22 mouse cellular contexts compared by ENCODE assay signal in the genomic region with DNA sequence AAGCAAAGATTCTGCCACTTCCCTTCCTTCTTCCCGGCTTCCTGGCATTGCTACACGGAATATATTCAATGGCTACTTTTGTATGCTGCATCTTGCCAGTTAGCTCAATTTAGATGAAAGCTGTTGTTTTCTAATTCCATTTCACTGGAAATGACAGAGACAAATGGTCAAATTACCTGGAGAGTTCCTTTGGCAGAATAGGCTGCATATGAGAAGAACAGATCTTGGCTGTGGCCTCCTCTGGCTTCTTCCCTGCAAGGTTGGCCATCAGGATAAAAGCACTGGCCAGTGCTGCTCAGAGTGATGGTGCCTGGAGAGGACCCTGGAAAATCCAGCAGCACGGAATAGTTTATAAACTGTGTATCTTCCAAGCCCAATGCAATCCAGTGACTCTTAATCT.
A peak's percentile ranks its signal among the peaks of the same experiment; 100 is the strongest.
DNase-seq lines count a peak whose midpoint lies in the region; TF ChIP-seq lines count a peak whose summit lies in the region.
"Had no signal": no experiment of that assay in that cellular context is flagged by ENCODE, and none has a peak within 500 bp of the region (broad histone marks: within the 10 kb centered on the region; RNA-seq: fewer than 3 reads in every experiment).

No protein-coding gene starts in this region.

- intact Hi-C loops in gastrocnemius, adult 2 months (cut with DNase I), result no loop called here

- no peak for TF ChIP-seq CTCF in gastrocnemius, adult 2 months (IDR thresholded peaks at IDR 0.05)

- DNase-seq in gastrocnemius, adult 2 months, result peak; percentile 25
- DNase-seq in gastrocnemius, adult 18-20 months (ENCODE audit: low spot score), result no peak
- DNase-seq in cerebellum, adult 9-10 months, result peak; percentile 46
- DNase-seq in gastrocnemius, postnatal 10 days, result peak; percentile 5
- no peak for DNase-seq in thymus, postnatal 36 days
- no peak for DNase-seq in layer of hippocampus, adult 11-12 months (ENCODE audit: low spot score)
- no peak for DNase-seq in retina, postnatal 1 day
- DNase-seq: adrenal gland, postnatal 25 days; kidney, adult 2 months; lung, embryonic 14.5 days; midbrain, embryonic 14.5 days; right cerebral cortex, adult 18-20 months; thymus, adult 2 months had no signal

- H3K4me3 ChIP-seq in gastrocnemius, adult 2 months, result no peak overlapping the region
- H3K4me3 ChIP-seq: heart, embryonic 10.5 days; hindbrain, embryonic 15.5 days; left cerebral cortex, adult 2 months; limb, embryonic 15.5 days; myocyte; neural tube, embryonic 13.5 days had no signal

- H3K27ac ChIP-seq in gastrocnemius, adult 2 months, result no peak overlapping the region
- H3K27ac ChIP-seq: heart, embryonic 10.5 days; hindbrain, embryonic 15.5 days; kidney, postnatal 0 days; left cerebral cortex, adult 2 months; limb, embryonic 15.5 days; liver, embryonic 14.5 days; neural tube, embryonic 13.5 days; stomach, postnatal 0 days had no signal

Comparison
In these comparisons a context has a peak if more than half of its experiments do, and no peak if none do; other contexts are left out.
1. DNase-seq: peak in gastrocnemius, adult 2 months (single experiment), cerebellum, adult 9-10 months (single experiment) and gastrocnemius, postnatal 10 days (single experiment); none in gastrocnemius, adult 18-20 months (single experiment), thymus, postnatal 36 days (0 of 2), layer of hippocampus, adult 11-12 months (single experiment) and retina, postnatal 1 day (single experiment).